Mouse (Mus musculus) cerebellum, adult 2 months (tissue): ENCODE data around the gene Cacng7.

Experiments used
- CTCF ChIP-seq: fragments of 200-500 bp; IDR thresholded peaks from 2 replicates; pipeline ENCODE4 v1.5.1; 2011; ENCODE audit warnings: low read depth, mild to moderate bottlenecking, control low read depth, low read length, moderate library complexity, borderline replicate concordance; ENCODE audit not compliant: insufficient read depth
- POLR2A ChIP-seq: fragments of 200-500 bp; IDR thresholded peaks from 2 replicates; pipeline ENCODE4 v1.6.1; 2011; ENCODE audit warnings: low read length, control low read depth, borderline replicate concordance; ENCODE audit not compliant: insufficient read depth

DNA sequence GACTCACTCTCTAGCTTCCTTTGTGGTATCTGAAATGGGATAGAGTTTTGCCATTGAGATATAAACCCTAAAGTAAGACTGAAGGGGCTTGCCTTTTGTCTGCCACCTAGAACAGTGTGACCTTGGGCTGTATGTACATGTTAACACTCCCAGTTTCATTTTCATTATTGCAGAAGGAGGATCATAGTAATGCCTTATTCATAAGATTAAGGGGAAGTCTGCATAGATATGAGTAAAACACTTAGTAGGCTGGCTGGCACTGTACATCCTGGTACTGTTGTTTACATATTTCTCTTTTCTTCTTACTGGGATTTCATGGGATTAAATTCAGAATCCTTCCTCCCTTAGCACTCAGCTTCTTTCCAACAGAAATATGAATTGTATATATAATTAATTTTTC is 67.2 kb downstream of the Cacng7 start:
- no peak for TF ChIP-seq POLR2A
- TF ChIP-seq CTCF = no peak
